Mouse (Mus musculus): ENCODE results near the gene Ajm1.

GRCm38 (mm10) chr2:25574579-25575431 lies 6.8 kb downstream of the Ajm1 start, which contains the start of the genes Mamdc4 and Phpt1:
- TF ChIP-seq CTCF (IDR thresholded peaks at IDR 0.05; ENCODE audit: extremely low read depth, insufficient read depth, low read length) (no peak), POLR2A (IDR thresholded peaks at IDR 0.05; ENCODE audit: extremely low read depth, insufficient read depth, low read length) (peak; percentile 68)
